Mouse (Mus musculus): ENCODE data around the gene Gm9513. TPM values are rescaled to one million over a fixed set of nuclear protein-coding genes. Genes with fewer than 3 reads are reported as not detected.

The Gm9513 gene
- total RNA-seq (2015; ENCODE audit: low replicate concordance), result not detected in 2 replicates
- total RNA-seq (2017; ENCODE audit: low replicate concordance), result not detected in 2 replicates

DNA sequence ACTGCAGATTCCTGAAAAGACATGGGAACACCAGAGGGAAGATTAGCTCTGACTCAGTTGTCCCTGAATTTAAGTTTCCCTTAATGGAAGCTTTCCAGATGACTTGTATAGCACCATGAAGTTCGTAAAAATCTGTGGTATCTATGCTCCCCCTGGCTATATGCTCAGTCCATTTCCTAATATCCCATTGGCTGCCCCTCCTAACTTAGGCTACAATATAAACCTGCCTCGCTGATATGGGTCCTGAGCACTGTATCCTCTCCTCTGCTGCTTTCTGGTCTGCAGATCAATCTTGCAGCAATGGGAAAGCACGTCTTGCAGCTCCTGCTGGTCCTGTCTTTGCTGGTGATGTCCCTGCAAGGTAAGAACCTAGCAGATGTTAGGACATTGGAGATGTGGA lies at the start of gene Gm9513:
Gene Gm9513, plus strand, starts transcription at position 301 of the 400 bp plus-strand sequence.
- ATAC-seq (replicated peaks; ENCODE audit: low FRiP score, poor library complexity, severe bottlenecking), result no peak

DNA sequence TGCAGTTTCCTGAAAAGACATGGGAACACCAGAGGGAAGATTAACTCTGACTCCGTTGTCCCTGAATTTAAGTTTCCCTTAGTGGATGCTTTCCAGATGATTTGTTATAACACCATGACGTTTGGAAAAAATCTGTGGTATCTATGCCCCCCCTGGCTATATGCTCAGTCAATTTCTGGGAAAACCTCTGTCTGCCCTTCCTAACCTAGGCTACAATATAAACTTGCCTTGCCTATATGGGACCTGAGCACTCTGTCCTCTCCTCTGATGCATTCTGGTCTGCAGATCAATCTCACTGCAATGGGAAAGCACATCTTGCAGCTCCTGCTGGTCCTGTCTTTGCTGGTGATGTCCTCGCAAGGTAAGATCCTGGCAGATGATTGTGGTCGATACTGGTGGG lies 43.9 kb upstream of the Gm9513 start, which contains the start of gene Gm7257:
Gene Gm7257, plus strand, starts transcription at position 301 of the 400 bp plus-strand sequence.
- no peak for ATAC-seq (replicated peaks; ENCODE audit: low FRiP score, poor library complexity, severe bottlenecking)

DNA sequence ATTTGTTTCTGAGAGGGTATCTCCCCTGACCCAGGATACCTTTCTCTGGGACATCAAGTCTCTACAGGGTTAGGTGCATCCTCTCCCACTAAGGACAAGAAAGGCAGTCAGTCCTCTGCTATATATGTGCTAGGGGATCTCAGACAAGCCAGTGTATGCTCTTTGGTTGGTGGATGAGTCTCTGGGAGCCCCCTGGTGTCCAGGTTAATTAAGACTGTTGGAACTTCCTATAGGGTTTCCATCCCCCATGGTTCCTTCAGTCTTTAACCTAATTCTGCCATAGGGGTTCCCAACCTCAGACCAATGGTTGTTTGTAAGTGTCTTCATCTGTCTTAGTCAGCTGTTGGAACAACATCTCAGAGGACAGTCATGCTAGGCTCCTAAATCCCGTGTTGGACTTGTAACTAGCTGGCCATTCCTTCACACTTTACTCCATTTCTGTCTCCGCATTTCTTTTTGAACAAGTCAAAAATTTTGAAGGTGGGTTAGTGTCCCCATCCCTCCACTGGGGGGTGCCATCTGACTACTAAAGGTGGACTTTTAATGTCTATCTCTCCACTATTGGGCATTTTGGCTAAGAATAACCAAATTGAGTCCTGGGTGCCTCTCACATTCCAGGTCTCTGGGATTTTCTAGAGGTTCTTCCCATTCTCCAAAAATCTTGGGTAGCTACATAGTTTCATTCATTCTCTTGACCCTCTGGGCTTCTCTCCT lies 40.2 kb upstream of the Gm9513 start:
- no peak for ATAC-seq (replicated peaks; ENCODE audit: low FRiP score, poor library complexity, severe bottlenecking)

DNA sequence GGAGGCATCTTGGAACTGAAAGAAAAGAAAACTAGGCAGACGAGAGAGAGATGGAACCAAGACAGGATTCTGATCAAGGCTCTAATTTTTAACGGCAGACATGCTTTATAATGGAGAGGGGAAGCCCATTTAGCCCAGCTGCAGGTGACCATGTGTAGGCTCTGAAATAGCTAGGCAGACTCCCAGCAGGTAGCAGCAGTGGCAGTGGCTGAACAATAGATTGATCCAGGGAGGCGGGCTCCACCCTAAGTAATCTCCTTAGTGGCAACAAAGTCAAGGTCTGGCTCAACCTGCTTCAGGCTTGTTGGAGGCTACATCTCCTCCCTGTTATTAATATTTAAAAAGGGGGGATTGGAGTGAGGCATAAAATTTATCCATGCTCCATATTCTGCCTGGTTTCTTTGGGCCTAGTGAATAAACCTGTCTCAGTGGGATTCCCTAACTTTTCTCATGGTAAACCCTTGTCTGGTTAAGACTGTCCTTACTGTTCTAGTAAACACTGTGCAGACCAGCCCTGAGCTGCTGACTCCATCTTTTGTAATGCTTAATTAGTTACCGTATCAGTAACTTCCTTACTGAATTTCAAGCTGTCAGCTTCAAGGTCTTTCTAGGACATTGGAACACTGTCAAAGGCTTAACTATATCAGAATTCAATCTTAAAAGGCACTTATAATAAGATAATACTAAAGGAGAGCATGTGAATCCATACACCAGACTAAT lies 19.2 kb downstream of the Gm9513 start:
- no peak for ATAC-seq (replicated peaks; ENCODE audit: low FRiP score, poor library complexity, severe bottlenecking)

DNA sequence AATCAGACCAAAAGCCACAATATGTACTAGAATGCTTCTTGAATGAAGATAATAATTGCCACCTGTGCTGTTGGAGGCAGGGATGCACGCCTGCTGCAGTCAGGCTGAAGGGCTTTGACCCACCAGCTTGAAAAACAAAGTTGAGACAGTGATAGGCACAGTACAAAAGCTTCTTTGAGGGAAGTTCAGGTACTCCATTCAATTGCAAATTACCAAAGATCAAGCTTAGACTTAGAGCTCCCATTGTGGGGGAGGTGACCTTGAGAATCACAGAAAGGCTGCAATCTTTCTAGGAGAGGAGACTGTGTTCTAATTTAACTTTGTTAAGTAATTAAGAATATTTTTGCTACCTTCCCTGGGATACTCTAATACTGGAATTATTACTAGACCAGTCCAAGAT lies 20.4 kb downstream of the Gm9513 start:
- no peak for ATAC-seq (replicated peaks; ENCODE audit: low FRiP score, poor library complexity, severe bottlenecking)

DNA sequence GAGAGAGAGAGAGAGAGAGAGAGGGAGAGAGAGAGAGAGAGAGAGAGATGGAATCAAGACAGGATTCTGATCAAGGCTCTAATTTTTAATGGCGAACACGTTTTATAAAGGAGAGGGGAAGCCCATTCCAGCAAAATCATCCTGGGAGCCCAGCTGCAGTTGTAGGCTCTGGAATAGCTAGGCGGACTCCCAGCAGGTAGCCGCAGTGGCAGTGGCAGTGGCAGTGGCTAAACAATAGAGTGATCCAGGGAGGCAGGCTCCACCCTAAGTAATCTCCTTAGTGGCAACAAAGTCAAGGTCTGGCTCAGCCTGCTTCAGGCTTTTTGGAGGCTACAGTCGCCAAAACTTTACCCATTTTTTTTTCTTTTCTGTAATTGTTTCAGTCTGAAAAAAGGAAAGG lies 28.8 kb downstream of the Gm9513 start:
- no peak for ATAC-seq (replicated peaks; ENCODE audit: low FRiP score, poor library complexity, severe bottlenecking)

Other genes with a start within 250 kb of the Gm9513 start
- gene Gm7257, start 43.8 kb upstream of the Gm9513 start, total RNA-seq (2015; ENCODE audit: low replicate concordance), result not detected in 2 replicates
- gene Gm7257, start 43.8 kb upstream of the Gm9513 start, total RNA-seq (2017; ENCODE audit: low replicate concordance), result not detected in 2 replicates
- not detected in 2 replicates for gene Gm5615, start 66.3 kb downstream of the Gm9513 start, total RNA-seq (2015; ENCODE audit: low replicate concordance)
- not detected in 2 replicates for gene Gm5615, start 66.3 kb downstream of the Gm9513 start, total RNA-seq (2017; ENCODE audit: low replicate concordance)
- gene Gm17689, start 107.0 kb downstream of the Gm9513 start, total RNA-seq (2015; ENCODE audit: low replicate concordance), result not detected in 2 replicates
- not detected in 2 replicates for gene Gm17689, start 107.0 kb downstream of the Gm9513 start, total RNA-seq (2017; ENCODE audit: low replicate concordance)
- not detected in 2 replicates for gene A630095E13Rik, start 167.7 kb downstream of the Gm9513 start, total RNA-seq (2015; ENCODE audit: low replicate concordance)
- 0.56 TPM in 1 of 2 replicates, not detected in the other for gene A630095E13Rik, start 167.7 kb downstream of the Gm9513 start, total RNA-seq (2017; ENCODE audit: low replicate concordance)
- not detected in 2 replicates for gene Acrv1, start 217.6 kb downstream of the Gm9513 start, total RNA-seq (2015; ENCODE audit: low replicate concordance)
- gene Acrv1, start 217.6 kb downstream of the Gm9513 start, total RNA-seq (2017; ENCODE audit: low replicate concordance), result not detected in 2 replicates

Measured in erythroblast, adult 5-6 weeks (primary cell).